Mouse (Mus musculus) T-cell, adult 66 days (primary cell): Measurements from ENCODE around the gene Lman2. TPM values are rescaled to one million over a fixed set of nuclear protein-coding genes. Genes with fewer than 3 reads are reported as not detected.

Experiments
- total RNA-seq, 2 experiments: library from RNA; stranded (reverse); gene quantifications; 3 replicates in 1 of 2; 4 replicates in 1 of 2; pipeline ENCODE4 v1.2.4; 2023

The Lman2 gene
- total RNA-seq: 100 to 1,000 TPM; 113 to 118 TPM

DNA sequence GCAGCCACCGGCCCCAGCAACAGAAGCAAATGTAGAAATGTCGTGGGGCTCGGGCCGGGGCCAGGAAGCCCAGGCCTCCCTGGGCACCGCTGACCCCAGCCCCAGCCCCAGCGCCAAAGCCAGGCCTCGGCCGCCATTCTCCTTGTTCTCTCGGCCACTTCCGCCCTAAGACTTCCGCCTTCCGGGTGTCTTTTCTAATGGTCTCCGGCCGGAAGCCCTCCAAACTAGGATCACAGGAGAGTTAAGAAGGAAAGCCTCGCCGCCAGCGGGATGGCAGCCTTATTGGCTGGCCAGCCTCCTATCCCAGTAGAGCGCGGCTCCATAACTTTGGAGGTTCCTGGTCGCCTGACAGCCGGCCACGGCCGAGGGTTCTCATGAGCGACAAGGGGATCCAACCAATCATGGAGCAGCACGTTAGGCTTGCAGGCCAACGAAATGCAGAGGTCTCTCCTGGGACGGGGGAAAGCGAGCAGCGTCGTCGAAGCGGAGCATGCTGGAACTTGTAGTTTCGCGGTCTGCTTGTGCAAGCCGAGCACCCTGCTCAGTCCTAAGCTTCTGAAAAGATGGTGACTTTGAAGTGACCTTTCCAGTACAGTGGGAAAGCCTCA lies at the start of gene Lman2:
TSS of gene Lman2 (minus strand) at position 331 of the 608 bp plus-strand sequence.

DNA sequence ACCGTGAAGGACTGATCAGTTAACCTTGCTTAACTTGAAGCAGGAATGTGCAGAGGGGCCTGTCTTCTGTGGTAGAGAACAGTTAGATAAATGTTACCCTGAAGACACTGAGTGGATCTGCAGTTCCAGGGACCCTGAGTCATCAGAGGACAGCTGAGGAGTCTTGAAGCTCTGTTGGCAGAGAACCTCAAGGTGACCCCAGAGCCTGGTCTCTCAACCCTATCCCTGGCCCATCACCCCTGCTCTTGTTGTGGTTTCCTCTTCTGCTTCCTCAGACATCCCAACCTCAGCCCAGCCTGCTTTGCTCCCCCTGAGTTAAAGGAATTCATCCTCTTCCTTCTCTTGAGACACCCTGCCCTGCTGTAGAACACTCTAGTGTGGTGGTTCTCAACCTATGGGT lies 35.5 kb upstream of the Lman2 start, which contains the start of gene Slc34a1:
TSS of gene Slc34a1 (plus strand) at position 100 of the 400 bp plus-strand sequence.

GRCm38 (mm10) chr13:55369531-55370114 lies 7.0 kb upstream of the Lman2 start, which contains the start of gene Rgs14:
Gene Rgs14, plus strand, starts transcription at chr13:55369732.

DNA sequence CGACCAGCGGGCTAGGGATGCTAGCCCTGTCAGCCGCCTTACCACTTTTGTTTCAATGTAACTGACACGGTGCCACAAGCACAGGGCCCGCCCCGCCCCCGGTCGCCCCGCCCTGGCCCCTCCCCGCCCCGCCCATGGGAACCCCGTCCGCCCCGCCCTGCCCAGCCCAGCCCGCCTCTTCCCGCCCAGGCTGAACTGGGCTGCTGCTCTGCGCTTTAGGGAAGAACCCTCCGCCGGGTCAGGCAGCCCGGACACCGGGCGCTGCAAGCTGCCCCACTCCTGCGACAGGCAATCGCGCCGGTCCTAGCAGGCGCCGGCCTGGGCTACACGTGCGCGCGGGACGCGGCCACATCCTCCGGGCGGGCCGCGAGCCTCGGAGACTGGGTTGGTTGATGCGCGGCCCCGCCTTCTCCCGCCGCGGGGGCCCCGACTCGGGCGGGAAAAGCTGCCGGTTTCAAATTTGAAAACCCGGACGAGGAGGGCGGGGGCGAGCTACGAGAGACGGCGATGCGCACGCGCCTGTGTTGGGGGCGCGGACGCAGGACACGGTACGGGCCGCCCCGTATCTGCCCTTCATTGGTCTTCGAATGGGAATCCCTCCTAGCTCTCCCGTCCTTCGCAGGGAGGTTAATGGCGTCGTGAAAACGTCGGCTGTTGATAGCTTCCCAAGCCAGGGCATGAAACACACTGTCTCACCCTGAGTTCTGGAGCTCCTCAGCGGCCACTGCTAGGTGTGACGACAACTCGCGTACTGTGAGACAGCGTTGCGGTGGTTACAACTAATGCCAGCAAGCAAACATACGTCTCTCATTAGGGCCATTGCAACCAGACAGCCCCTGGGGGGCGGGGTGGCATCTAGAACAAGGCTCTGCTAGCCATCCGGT lies 32.7 kb downstream of the Lman2 start, which contains the start of gene Mxd3:
TSS of gene Mxd3 (minus strand) at position 141 of the 884 bp plus-strand sequence.

GRCm38 (mm10) chr13:55321434-55322129 lies 41.0 kb downstream of the Lman2 start, which contains the start of gene Rab24:
Gene Rab24, minus strand, starts transcription at chr13:55321946.

GRCm38 (mm10) chr13:55319931-55320533 lies 42.6 kb downstream of the Lman2 start, which contains the start of gene Prelid1:
Gene Prelid1, plus strand, starts transcription at chr13:55320500.

Other genes starting within 250 kb of the Lman2 start
- not detected for gene Gm17617, start 229.2 kb downstream of the Lman2 start, total RNA-seq
- gene Fgfr4, start 210.1 kb downstream of the Lman2 start, total RNA-seq: not detected
- gene Nsd1, start 153.0 kb downstream of the Lman2 start, total RNA-seq: 100 to 1,000 TPM; 183 to 190 TPM
- gene Prelid1, start 42.3 kb downstream of the Lman2 start, total RNA-seq: 100 to 1,000 TPM; 166 to 174 TPM
- gene Rab24, start 40.8 kb downstream of the Lman2 start, total RNA-seq: 10 to 100 TPM; 49.3 to 51.2 TPM
- gene Mxd3, start 33.0 kb downstream of the Lman2 start, total RNA-seq: 1 to 10 TPM in 1 of 2 experiments, not detected in 1; 2.2 TPM
- 10 to 100 TPM; 85.9 to 93.2 TPM for gene Rgs14, start 6.9 kb upstream of the Lman2 start, total RNA-seq
- not detected for gene Slc34a1, start 35.4 kb upstream of the Lman2 start, total RNA-seq
- gene Pfn3, start 52.4 kb upstream of the Lman2 start, total RNA-seq: not detected
- gene F12, start 64.0 kb upstream of the Lman2 start, total RNA-seq: 1 to 10 TPM in 1 of 2 experiments, under 1 TPM in 1; 0.93 to 1.3 TPM
- gene Grk6, start 82.3 kb upstream of the Lman2 start, total RNA-seq: 100 to 1,000 TPM; 461 to 470 TPM
- 10 to 100 TPM; 55.5 to 60.2 TPM for gene Prr7, start 101.5 kb upstream of the Lman2 start, total RNA-seq
- gene Dbn1, start 125.3 kb upstream of the Lman2 start, total RNA-seq: under 1 TPM in 1 of 2 experiments, not detected in 1; 0.23 TPM
- gene Pdlim7, start 150.9 kb upstream of the Lman2 start, total RNA-seq: 10 to 100 TPM in 1 of 2 experiments, 1 to 10 TPM in 1; 9.7 to 10.0 TPM
- 1 to 10 TPM; 2.9 to 3.1 TPM for gene Dok3, start 166.5 kb upstream of the Lman2 start, total RNA-seq
- gene Ddx41, start 173.9 kb upstream of the Lman2 start, total RNA-seq: 10 to 100 TPM; 84.6 to 86.4 TPM
- 100 to 1,000 TPM; 173 to 176 TPM for gene Fam193b, start 208.3 kb upstream of the Lman2 start, total RNA-seq
- gene Tmed9, start 210.9 kb upstream of the Lman2 start, total RNA-seq: 100 to 1,000 TPM in 1 of 2 experiments, 10 to 100 TPM in 1; 97.9 to 102 TPM
- gene B4galt7, start 237.1 kb upstream of the Lman2 start, total RNA-seq: 10 to 100 TPM; 42.2 TPM